8 mouse cellular contexts compared by ENCODE assay signal in the genomic region with DNA sequence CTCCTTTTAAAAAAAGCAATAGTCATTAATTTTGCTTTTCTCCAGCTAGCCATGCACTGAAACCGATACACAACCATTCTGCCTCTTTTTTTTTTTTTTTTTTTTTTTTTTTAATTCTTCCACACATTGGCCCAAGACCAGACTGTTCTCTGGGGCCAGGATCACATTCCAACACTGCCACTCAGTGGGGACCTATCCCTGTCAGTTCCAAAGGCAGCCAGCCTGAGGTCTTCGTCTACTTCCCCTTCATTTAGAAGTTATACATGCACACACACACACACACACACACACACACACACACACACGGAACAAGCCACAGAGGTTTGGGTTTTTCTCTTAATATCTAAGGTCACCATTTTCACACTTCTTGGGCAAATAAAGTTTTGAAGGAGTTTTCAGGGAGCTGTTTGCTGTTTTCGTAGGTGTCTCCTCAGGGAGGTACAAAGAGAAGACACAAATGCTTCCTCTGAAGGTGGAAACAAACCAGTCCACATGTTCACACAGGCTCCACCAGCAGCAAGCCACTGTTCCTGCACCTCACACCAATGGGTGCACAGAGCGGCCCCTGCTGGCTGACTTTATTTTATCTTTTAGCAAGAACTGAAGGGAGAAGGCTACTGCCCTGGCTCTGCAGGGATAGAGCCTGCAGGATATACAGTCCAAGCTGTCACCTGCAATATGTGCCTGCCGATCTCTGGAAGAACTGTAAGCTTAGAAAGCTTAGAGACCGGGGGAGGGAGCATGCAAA.
DNase-seq lines count a peak whose midpoint lies in the region; ATAC-seq lines count a peak whose summit lies in the region.

No protein-coding gene starts in this region.

- H3K36me3 ChIP-seq in embryonic facial prominence, embryonic 14.5 days (ENCODE audit: control insufficient read depth, insufficient read depth, low read length), result no peaks in the 10 kb centered on the region
- no peaks in the 10 kb centered on the region for H3K36me3 ChIP-seq in heart, embryonic 11.5 days (ENCODE audit: control insufficient read depth, insufficient read depth, low read length)
- H3K36me3 ChIP-seq in liver, embryonic 11.5 days (ENCODE audit: control insufficient read depth, insufficient read depth, low read length), result no peaks in the 10 kb centered on the region
- no peaks in the 10 kb centered on the region for H3K36me3 ChIP-seq in neural tube, embryonic 14.5 days (ENCODE audit: control insufficient read depth, insufficient read depth, low read length)

- WGBS in embryonic facial prominence, embryonic 14.5 days, result 22% methylated on average over 7 of the region's 7 CpGs
- WGBS in heart, embryonic 11.5 days (ENCODE audit: insufficient replicate concordance), result 33% methylated on average over 7 of the region's 7 CpGs
- 31% methylated on average over 7 of the region's 7 CpGs for WGBS in liver, embryonic 11.5 days
- 42% methylated on average over 7 of the region's 7 CpGs for WGBS in neural tube, embryonic 14.5 days

- no peak overlapping the region for H3K4me2 ChIP-seq in embryonic facial prominence, embryonic 14.5 days (ENCODE audit: low read depth, low read length)
- H3K4me2 ChIP-seq in heart, embryonic 11.5 days, result no peak overlapping the region
- H3K4me2 ChIP-seq in liver, embryonic 11.5 days, result no peak overlapping the region
- H3K4me2 ChIP-seq in neural tube, embryonic 14.5 days (ENCODE audit: low read depth, low read length), result no peak overlapping the region

- no peaks in the 10 kb centered on the region for H3K27me3 ChIP-seq in embryonic facial prominence, embryonic 14.5 days (replicated peaks; ENCODE audit: control insufficient read depth, insufficient read depth, low read length)
- no peaks in the 10 kb centered on the region for H3K27me3 ChIP-seq in heart, embryonic 11.5 days (ENCODE audit: control insufficient read depth, insufficient read depth, low read length)
- no peaks in the 10 kb centered on the region for H3K27me3 ChIP-seq in liver, embryonic 11.5 days (replicated peaks; ENCODE audit: control insufficient read depth, insufficient read depth, low read length)
- H3K27me3 ChIP-seq in neural tube, embryonic 14.5 days (ENCODE audit: control insufficient read depth, insufficient read depth, low read length), result no peaks in the 10 kb centered on the region

- no peak overlapping the region for H3K4me3 ChIP-seq in embryonic facial prominence, embryonic 14.5 days (ENCODE audit: low read depth, low read length)
- H3K4me3 ChIP-seq in heart, embryonic 11.5 days (ENCODE audit: low read depth, low read length), result no peak overlapping the region
- no peak overlapping the region for H3K4me3 ChIP-seq in liver, embryonic 11.5 days (ENCODE audit: low read depth, low read length)
- H3K4me3 ChIP-seq in neural tube, embryonic 14.5 days (ENCODE audit: low read depth, low read length), result no peak overlapping the region

- DNase-seq in 3134 (ENCODE audit: extremely low read depth, insufficient read length, low spot score), result peak; percentile 15
- peak; percentile 80 to 89 for DNase-seq in adrenal gland, postnatal 36 days
- DNase-seq in embryonic facial prominence, embryonic 14.5 days (ENCODE audit: low spot score), result peak; percentile 94
- DNase-seq in kidney, postnatal 10 days, result peak; percentile 92
- DNase-seq in liver, embryonic 11.5 days (ENCODE audit: low spot score), result peak; percentile 55
- peak; percentile 90 for DNase-seq in testis, postnatal 10 days (ENCODE audit: low spot score)

- H3K4me1 ChIP-seq in embryonic facial prominence, embryonic 14.5 days (ENCODE audit: control insufficient read depth, insufficient read depth, low read length), result 0 out of 2 replicates have a peak, but pooled peaks cover 3% of the 10 kb centered on the region
- no peaks in the 10 kb centered on the region for H3K4me1 ChIP-seq in heart, embryonic 11.5 days (ENCODE audit: control insufficient read depth, insufficient read depth, low read length)
- H3K4me1 ChIP-seq in liver, embryonic 11.5 days (replicated peaks; ENCODE audit: control insufficient read depth, insufficient read depth, low read length), result no peaks in the 10 kb centered on the region
- no peaks in the 10 kb centered on the region for H3K4me1 ChIP-seq in neural tube, embryonic 14.5 days (ENCODE audit: control insufficient read depth, insufficient read depth, low read length)

- ATAC-seq in embryonic facial prominence, embryonic 14.5 days (ENCODE audit: low read depth), result peak; percentile 91
- peak; percentile 71; the same call in 1 of the 2 replicates for ATAC-seq in heart, embryonic 11.5 days (replicated peaks; ENCODE audit: insufficient number of reproducible peaks, low FRiP score, low TSS enrichment)
- ATAC-seq in liver, embryonic 11.5 days (replicated peaks; ENCODE audit: low FRiP score), result no peak; the same call in 1 of the 2 replicates
- ATAC-seq in neural tube, embryonic 14.5 days (ENCODE audit: low read depth), result peak; percentile 90

- no peak overlapping the region for H3K9ac ChIP-seq in embryonic facial prominence, embryonic 14.5 days (ENCODE audit: low read depth, low read length)
- H3K9ac ChIP-seq in heart, embryonic 11.5 days (ENCODE audit: low read depth, low read length), result no peak overlapping the region
- H3K9ac ChIP-seq in liver, embryonic 11.5 days (ENCODE audit: low read depth, low read length), result no peak overlapping the region
- no peak overlapping the region for H3K9ac ChIP-seq in neural tube, embryonic 14.5 days (replicated peaks; ENCODE audit: low read depth, low read length)

- H3K9me3 ChIP-seq in embryonic facial prominence, embryonic 14.5 days (ENCODE audit: control insufficient read depth, low read length), result no peaks in the 10 kb centered on the region
- no peaks in the 10 kb centered on the region for H3K9me3 ChIP-seq in heart, embryonic 11.5 days (replicated peaks; ENCODE audit: control insufficient read depth, low read length)
- no peaks in the 10 kb centered on the region for H3K9me3 ChIP-seq in liver, embryonic 11.5 days (ENCODE audit: control insufficient read depth, low read length)
- H3K9me3 ChIP-seq in neural tube, embryonic 14.5 days (ENCODE audit: control insufficient read depth, low read length), result no peaks in the 10 kb centered on the region

- H3K27ac ChIP-seq in embryonic facial prominence, embryonic 14.5 days (replicated peaks; ENCODE audit: low read depth, low read length), result no peak overlapping the region
- no peak overlapping the region for H3K27ac ChIP-seq in heart, embryonic 11.5 days (ENCODE audit: low read depth, low read length)
- no peak overlapping the region for H3K27ac ChIP-seq in liver, embryonic 11.5 days (ENCODE audit: low read depth, low read length)
- no peak overlapping the region for H3K27ac ChIP-seq in neural tube, embryonic 14.5 days (ENCODE audit: low read depth, low read length)

Comparison
In these comparisons a context has a peak if more than half of its experiments do, and no peak if none do; other contexts are left out.
1. DNase-seq: peak in every context shown above with its lines; median percentile 94 in embryonic facial prominence, embryonic 14.5 days; 92 in kidney, postnatal 10 days; 90 in testis, postnatal 10 days; 84 in adrenal gland, postnatal 36 days; 55 in liver, embryonic 11.5 days; 15 in 3134.